Mouse (Mus musculus) ovary, postnatal 36 days (tissue): Measurements from ENCODE around the gene Fbxo11.

Experiments
- DNase-seq: peaks from one replicate; pipeline ENCODE4 v3.0.0; 2022; ENCODE audit warnings: low spot score, mixed read lengths

Fbxo11 gene

DNA sequence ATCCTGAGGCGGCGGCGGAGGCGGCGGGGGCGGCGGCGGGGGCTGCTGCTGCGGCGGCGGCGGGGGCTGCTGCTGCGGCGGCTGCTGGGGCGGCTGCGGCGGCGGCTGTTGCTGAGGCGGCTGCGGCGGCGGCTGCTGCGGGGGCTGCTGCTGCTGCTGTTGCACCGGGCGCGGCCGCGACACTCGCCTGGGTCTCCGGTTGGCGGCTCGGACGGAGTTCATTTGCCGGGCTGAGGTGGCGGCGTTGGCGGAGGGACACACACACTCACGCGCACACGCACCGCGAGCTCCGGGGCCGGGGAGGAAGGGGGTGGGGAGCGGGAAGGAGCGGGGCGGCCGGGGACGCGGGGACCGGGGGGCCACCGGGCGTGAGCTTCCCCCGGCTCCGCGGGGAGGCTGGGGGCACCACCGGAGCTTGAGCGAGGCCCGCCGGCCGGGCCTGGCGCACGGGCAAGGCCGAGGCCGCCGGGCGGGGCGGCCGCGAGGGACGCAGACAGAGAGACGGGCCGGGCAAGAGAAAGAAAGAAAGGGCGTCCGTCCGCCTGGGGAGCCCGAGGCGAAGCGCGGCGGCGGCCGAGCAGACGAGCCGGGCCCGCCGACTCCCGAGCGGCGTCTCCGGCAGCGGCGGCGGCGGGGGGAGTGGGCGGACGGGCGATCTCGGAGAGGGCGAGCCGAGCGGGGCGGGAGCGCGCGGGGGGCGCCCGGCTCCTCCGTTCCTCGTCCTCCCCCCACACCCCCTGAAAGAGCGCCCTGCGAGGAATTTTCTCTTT lies at the start of gene Fbxo11:
Fbxo11 (minus strand) TSS at position 261 of the 770 bp plus-strand sequence.
- DNase-seq, result peak; percentile 69

DNA sequence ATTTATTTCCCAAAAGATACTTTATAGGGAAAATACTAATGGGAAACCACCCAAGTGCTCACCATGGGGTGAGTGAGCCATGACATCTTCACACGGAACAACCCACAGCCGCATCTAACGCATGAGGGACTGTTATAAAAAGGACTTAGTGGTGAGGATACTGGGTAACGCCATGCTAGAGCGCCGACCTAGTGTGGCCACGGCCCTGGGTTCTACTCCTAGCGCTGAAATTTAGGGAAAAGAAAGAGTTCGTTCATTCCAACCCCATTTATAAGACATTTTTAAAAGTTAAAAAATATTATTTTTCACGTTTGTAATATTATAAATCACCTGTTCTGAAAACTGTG lies 48.8 kb upstream of the Fbxo11 start:
- no peak for DNase-seq

DNA sequence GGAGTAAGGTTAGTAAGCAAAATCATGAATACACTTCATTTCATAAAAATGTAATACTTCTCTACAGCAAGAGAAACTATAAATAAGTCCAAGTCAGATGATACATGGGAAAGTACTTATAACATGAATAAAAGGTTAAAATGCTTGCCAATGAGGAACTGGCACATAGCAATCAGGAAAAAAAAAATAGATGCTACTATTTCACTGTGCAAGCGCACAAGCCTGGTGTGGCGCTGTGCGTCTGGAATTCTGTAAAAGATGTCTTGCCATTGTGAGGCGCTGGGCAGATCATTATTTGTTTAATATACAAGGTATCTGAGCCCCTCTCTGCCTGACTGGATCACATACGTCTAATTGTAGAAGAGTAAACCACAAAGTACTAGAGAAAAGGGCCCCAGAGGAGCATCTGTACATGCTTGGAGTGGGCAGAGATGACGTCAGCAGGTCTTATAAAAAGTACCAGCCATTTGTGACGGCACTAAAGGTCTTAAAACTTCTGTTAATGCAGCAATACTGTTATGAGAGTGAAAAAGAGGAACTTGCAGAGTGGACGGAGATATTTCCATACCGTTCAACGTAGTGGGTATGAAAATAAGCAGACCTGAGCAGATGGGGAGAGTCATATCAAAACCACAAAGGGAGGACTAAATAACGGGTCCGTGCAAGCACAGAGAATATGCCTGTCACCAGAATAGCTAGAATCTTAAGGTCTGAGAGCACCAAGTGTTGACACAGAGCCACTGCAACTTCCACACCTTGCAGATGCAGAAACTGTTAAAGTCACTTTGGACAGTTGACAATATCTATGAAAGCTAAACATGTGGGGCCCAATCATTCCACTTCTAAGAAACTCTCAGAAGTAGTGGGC lies 48.2 kb upstream of the Fbxo11 start:
- no peak for DNase-seq

DNA sequence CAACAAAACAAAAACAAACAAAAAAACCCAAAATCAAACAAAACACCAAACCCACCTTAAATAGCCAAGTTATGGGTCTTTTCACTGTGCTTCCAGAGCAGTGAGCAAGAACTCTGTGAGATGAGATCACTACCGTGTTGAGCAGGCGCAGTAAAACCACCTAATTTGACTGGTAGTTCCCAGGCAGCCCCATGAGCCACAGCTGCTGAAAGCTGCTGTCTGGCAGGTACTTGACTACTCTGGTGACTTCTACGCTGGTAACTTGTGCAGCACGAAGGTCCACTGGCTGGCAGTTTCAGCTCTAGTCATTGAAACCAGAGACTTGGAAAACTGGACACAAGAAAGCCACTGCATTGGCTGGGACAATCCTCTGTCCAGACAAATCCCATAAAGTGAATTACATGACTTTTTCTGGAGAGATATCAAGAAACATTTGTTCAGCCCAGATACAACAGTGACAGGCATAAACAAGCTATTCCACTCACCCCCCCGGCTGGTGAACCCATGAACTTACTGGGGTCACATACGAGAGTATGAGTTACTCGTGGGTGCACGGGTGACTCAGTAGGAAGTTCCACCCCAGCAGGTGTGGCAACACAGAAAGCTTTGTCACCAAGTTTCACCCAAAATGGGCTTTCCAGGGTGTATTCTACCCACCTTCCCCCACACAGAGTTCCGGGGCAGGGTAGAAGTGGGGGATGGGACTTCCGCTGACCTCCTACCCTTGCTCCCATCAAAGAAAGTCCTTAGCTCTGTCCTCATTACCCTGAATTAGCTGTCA lies 47.0 kb upstream of the Fbxo11 start:
- no peak for DNase-seq

DNA sequence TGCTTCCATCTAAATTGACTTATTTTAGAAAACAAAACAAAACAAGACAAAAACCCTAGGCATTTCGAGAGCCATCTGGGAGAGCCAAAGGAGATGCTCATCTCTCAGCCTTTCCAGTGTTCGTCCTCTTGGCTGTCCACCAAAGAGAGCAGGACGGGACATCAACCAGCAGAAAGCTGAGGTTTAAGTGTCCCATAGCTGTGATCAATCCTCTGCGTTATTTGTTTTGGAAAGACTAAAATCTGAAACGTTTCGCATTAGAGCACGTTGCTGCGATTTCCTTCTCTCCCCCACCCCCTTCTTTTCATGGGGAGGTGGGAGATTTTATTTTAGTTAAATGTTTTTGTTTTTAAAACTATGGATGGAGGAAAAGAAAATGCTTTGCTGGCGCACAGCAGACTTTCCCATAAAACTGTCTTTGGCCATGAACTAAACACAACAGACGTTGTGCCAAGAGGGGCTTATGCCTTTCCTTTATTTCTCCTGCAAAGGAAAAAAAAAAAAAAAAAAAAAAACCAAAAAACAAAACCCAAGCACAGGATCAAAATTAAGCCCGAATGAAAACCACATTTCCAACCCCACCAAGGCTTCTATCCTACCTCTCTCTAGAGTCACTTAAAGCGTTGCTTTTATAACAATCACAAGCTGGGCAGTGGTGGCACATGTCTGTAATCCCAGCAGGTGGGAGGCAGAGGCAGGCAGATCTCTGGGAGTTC lies 46.1 kb upstream of the Fbxo11 start:
- no peak for DNase-seq

DNA sequence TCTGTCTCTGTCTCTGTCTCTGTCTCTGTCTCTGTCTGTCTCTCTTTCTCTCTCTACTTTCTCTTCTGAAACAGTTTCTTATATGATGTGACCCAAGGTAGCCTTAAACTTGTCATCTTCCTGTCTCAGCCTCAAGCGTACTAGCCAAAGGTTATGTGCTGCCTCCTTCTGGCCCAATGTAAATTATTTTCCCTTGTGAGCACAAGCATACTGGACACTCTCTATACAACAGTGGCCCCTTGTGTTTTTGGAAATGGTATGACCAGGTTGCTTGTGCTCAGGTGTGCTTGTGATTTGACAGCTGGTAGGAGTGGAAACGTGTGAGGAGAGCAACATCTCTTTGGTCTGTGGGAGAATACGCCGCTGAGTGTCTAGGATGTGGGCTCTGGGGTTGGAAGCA lies 42.6 kb upstream of the Fbxo11 start:
- DNase-seq, result no peak

DNA sequence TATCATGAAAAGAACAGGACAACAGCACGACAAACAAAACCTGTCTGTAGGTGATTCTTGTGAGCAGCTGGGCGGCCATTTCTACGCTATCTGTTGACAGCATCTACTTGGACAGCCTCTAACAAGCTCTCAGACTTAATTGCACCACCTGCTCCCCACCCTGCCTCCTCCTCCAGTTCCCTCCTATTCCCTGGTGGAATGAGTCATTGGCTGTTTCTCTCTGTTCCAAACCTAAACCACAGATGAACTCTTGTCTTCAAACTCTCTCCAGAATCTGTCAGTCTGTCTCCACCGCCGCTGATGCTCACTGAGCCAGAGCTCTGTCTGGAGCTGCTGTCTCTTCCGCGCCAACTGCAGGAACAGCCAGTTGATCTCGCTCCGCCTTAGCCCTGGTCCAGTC lies 41.3 kb upstream of the Fbxo11 start:
- DNase-seq, result no peak

DNA sequence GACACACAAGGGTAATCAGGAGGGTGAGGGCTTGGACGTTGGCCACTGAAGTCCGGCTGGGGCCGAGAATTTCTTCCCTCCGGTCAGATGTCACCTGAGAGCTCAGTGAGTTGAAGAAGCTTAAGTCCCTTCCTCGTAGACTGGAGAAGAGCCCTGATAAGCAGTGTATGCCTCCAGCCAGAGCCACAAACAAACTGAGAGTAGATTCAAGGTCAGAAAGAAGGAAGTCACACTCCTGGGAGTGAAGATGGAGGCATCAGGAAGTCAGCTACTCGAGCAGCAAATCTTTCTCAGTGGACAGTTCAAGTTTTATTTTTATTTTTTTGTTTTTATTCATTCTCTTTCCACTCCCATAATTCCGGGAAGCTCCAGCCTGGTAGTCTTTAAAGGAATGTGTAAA lies 37.5 kb upstream of the Fbxo11 start:
- no peak for DNase-seq

DNA sequence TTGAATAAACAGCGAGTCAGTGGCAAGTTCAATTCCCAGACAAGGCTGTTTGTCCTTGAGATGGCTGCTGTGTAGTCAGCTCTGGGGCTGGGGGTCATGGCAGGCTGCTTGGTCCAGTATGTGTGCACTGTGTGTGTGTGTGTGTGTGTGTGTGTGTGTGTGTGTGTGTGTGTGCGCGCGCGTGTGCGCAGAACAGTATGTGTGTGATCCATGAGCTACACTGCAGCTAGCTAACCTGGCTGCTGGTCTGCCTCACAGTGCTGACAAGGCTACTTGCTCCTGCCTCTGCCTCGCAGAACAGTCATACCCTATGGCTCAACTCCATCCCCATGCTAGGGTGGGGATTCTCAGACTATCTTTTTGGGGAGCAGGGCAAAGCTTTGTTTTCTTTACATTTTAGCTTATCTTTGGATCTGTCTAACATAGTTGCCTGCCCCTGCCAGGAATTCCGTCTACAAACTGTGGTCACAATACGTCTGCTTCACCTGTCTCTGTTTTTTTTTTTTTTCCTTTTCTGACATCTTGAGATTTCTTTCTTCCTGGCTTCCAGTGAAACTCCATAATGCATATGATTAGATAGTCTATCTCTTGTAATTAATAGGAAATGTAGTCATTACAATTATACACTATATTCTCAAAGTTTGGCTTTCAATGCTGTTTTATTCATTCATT lies 33.2 kb upstream of the Fbxo11 start:
- DNase-seq, result no peak

GRCm38 (mm10) chr17:88097543-88097942 lies 32.5 kb upstream of the Fbxo11 start:
- DNase-seq, result no peak

DNA sequence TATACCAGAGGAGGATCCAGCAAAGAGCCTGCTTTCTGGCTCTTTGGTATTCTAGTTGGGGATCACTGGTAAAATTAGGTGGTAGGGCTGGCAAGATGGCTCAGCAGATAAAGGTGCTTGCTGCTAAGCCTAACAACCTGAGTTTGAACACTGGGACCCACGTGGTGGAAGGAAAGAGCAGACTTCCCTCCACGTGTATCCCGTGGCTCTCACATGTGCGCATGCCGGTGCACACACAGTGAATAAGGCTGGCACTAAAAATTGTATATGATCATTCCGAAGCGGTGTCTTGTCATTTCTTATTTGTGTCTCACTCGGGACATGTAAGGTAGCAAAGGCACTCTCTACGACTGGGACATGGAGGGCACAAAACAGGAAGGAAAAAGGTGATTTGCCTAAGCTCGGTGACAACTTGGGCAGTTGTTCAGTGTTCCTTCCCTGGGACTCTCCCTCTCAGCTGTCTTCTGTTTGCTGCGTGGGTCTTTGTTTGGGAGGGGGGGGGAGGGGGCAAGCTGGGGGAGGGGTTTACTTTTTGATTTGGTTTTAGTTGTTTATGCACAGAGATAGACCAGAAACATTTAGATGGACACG lies 31.8 kb upstream of the Fbxo11 start:
- no peak for DNase-seq

- no peak for DNase-seq
These were observed 30.6 kb upstream of the Fbxo11 start for GRCm38 (mm10) chr17:88095517-88096198.

DNA sequence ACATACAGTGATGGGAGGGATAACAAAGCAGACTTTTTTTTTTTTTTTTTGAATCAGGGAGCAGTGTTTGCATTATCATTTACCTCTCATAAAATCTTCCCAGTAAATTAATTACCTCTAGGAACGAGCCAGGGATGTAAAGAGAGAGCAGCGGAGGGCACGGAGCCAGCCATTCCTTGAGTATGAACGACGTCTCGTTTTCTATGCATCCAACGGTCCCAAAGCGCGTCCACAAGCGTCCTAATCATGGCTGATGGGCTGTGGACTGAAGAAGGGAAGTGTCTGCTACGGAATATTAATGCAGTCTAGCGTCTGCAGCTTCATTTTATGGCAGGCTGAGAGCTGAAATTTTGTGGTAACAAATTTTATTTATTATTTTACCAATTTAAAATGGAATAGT lies 29.2 kb upstream of the Fbxo11 start:
- no peak for DNase-seq

DNA sequence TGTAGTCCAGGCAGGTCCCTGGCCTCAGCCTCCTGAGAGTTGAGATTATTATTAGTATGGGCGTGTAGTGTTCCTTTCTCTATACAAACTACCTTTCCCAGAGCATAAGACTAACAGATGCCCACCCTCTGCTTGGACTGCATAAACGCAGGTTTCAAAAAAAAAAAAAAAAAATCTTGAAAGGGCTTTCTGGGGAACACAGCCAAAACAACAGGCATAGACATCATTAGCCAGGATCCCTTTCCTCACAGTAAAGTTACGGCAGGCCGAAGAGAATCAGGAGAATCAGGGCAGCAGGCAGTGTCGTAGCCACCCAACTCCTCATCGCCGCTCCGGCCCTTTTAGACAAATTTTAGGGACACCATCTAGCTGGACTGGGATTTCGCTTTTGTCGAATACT lies 28.7 kb upstream of the Fbxo11 start:
- no peak for DNase-seq

DNA sequence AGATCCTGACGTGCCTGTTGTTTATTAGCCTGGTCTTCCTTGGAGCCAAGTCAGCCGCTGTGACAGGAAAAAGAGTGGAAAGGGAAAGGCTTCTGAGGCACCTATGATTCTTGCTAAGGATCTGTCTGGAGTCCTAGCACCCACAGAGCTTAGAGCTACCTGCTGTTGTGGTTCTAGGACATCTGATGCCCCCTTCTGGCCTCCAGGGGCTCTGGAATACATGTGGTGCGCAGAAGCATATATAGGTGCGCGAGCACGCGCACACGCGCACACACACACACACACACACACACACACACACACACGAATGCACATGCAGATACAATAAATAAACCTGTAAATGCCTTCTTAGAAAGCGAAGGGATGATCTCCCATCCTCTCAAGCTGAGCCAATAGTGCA lies 20.9 kb upstream of the Fbxo11 start:
- no peak for DNase-seq

DNA sequence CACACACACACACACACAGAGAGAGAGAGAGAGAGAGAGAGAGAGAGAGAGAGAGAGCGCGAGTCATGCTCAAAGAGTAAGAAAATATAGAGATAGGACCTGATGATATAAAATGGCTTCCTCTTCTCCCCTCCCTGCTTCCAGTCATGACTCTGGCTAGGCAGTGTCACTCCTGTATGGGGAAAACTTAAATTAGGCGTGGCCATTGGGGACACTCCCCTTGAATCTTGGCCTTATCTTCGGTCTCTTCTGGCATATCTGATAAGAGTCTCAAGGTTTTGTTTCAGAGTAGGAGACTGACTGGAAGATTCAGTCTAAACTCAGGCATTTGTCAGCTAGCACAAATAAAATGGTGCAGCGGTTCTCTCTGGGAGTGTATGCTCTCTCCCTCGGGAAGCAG lies 16.4 kb upstream of the Fbxo11 start:
- no peak for DNase-seq

GRCm38 (mm10) chr17:88079771-88080170 lies 14.7 kb upstream of the Fbxo11 start:
- no peak for DNase-seq

- no peak for DNase-seq
These were observed 7.0 kb upstream of the Fbxo11 start for GRCm38 (mm10) chr17:88072047-88072446.

DNA sequence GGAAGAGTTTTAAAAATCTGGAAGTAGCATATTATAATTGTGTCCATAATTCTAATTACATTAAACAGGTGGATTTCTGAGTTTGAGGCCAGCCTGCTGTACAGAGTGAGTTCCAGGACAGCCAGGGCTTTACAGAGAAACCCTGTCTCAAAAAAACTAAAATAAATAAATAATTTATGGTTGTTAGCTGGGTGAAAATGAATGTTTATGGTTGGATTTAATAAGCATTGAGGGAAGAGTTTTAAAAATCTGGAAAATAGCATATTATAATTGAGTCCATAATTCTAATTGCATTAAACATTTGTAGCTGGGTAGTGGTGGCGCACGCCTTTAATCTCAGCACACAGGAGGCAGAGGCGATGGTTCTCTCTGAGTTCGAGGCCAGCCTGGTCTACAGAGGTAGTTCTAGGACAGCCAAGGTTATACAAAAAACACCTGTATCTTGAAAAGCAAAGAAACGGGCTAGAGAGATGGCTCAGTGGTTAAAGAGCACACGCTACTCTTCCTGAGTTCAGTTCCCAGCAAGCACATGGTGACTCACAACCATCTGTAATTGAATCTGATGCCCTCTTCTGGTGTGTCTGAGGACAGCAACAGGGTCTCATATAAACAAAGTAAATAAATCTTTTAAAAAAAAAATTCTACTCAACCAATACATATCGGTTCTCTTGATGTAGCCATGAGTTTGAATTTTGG lies 3.1 kb upstream of the Fbxo11 start:
- no peak for DNase-seq
